Mouse (Mus musculus): ENCODE data around the gene Olfr370. TPM values are rescaled to one million over a fixed set of nuclear protein-coding genes. Genes with fewer than 3 reads are reported as not detected.
"Not testable (repeated sequence)": the region's sequence is repeated elsewhere in the genome, so short reads cannot be mapped to it uniquely, and the experiment has no call there.

Olfr370 gene
- polyA plus RNA-seq, 1 experiment from 2014 or later = not detected

DNA sequence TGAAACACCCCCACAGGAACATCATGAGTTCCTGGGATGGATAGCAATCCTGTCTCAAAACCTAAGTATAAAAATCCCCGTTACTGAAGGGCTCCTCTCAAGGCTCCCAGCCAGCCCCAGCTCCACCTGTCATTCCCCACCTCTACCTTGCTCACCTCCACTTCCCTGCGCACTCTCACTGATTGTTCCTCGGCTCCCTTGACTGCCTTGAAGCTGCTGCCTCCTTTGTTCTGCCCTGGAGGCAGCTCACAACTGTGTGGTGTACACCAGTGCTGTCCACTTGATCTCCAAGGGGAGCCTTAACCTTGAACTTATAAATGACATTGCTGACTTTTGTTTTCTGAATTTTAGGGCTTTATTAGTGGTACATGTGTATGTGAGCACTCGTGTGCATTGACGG is 32.5 kb downstream of the Olfr370 start:
- H3K4me1 ChIP-seq (replicated peaks) = peaks cover 23% of the 10 kb centered on the region
- H3K27me3 ChIP-seq = no peaks in the 10 kb centered on the region
- H3K4me2 ChIP-seq = peak overlapping the region; percentile 80
- H3K36me3 ChIP-seq = peaks cover 26% of the 10 kb centered on the region
- ATAC-seq (replicated peaks; ENCODE audit: insufficient number of reproducible peaks, insufficient read depth, low FRiP score, low read depth) = no peak
- 73% methylated on average over 5 of the region's 5 CpGs for WGBS
- peak overlapping the region; percentile 82 for H3K9ac ChIP-seq
- no peaks in the 10 kb centered on the region for H3K9me3 ChIP-seq (replicated peaks)
- H3K27ac ChIP-seq = no peak overlapping the region
- peak overlapping the region; percentile 82 for H3K4me3 ChIP-seq

DNA sequence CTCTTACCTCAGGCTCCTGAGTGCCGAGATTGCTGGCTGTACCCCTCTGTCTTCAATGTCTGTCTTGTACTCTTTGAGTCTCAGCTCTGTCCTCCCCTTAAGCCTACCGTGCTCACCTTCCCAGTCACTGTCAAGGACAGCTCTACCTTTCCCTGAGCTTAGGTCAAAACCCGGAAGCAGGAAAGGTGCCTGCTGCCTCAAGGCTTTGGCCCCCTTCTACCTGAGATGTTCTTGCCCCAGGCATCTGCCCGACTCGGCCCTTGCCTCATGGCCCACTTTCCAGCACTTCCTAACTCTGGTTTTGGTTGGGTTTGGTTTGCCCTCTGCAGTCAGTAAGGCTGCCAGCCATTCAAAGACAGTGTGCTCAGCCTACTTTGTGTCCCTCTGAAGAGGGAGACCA is 33.2 kb downstream of the Olfr370 start:
- H3K4me1 ChIP-seq (replicated peaks) = peaks cover 30% of the 10 kb centered on the region
- no peak overlapping the region for H3K27ac ChIP-seq
- no peak overlapping the region for H3K9ac ChIP-seq
- 78% methylated on average over 5 of the region's 5 CpGs for WGBS
- ATAC-seq (replicated peaks; ENCODE audit: insufficient number of reproducible peaks, insufficient read depth, low FRiP score, low read depth) = no peak
- no peaks in the 10 kb centered on the region for H3K9me3 ChIP-seq (replicated peaks)
- no peaks in the 10 kb centered on the region for H3K27me3 ChIP-seq
- peaks cover 26% of the 10 kb centered on the region for H3K36me3 ChIP-seq
- H3K4me3 ChIP-seq = no peak overlapping the region
- no peak overlapping the region for H3K4me2 ChIP-seq

DNA sequence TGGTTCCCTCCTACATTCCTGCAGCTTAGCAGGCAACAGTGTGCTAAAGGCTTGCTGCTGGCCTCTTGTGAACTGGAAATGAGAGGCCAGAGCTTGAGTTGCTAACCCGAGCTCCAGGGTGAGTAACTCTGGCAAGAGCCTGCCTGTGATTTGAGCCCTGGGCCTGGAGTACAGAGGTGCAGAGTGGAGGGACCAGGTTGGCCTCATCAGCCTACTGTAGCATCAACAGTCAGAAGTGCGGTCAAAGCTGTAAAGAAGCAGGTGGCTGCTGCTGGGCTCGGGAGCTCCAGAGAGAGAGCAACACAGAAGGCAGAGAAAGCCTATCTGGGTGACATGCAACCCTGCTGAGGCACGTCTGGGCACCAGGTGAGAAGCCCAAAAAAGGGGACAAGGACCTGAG is 33.6 kb downstream of the Olfr370 start:
- no peaks in the 10 kb centered on the region for H3K9me3 ChIP-seq (replicated peaks)
- H3K4me2 ChIP-seq = no peak overlapping the region
- H3K4me1 ChIP-seq (replicated peaks) = peaks cover 34% of the 10 kb centered on the region
- ATAC-seq (replicated peaks; ENCODE audit: insufficient number of reproducible peaks, insufficient read depth, low FRiP score, low read depth) = no peak
- 73% methylated on average over 4 of the region's 4 CpGs for WGBS
- no peak overlapping the region for H3K27ac ChIP-seq
- H3K36me3 ChIP-seq = peaks cover 26% of the 10 kb centered on the region
- H3K27me3 ChIP-seq = no peaks in the 10 kb centered on the region
- no peak overlapping the region for H3K9ac ChIP-seq
- no peak overlapping the region for H3K4me3 ChIP-seq

DNA sequence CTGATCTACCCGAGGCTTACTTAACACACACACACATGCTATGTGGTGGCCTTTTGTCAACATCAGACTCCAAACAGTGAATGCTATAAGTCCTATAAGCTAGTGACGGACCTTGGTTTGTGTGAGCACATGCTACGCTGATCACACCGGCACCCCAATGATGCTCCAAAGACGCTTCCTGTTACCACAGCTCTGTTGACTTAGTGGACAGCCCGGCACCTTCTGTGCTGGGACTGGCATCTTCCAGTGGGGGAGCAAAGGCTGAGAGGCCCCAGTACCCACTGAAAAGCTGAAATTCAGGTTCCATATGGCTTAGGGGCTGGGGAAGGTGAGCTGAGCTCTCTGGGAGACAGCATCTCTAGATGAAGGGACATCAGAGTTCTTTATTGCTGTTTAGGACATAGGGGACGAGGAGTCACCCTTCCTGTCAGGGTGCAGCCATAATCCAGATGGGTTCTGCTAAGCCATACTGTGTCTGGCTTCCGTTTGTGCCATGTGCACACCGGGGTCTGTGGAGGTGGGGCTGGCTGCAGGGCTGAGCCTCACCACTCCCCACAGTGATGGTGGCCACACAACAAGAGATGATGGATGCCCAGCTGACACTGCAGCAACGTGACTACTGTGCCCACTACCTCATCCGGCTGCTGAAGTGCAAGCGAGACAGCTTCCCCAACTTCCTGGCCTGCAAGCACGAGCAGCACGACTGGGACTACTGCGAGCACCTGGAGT is 34.9 kb downstream of the Olfr370 start:
- Histone ChIP-seq H3K9ac (no peak overlapping the region), H3K27ac (no peak overlapping the region), H3K27me3 (no peaks in the 10 kb centered on the region), H3K4me2 (no peak overlapping the region), H3K4me1 (replicated peaks) (peaks cover 46% of the 10 kb centered on the region), H3K36me3 (peaks cover 26% of the 10 kb centered on the region), H3K9me3 (replicated peaks) (no peaks in the 10 kb centered on the region), H3K4me3 (no peak overlapping the region)
- ATAC-seq (replicated peaks; ENCODE audit: insufficient number of reproducible peaks, insufficient read depth, low FRiP score, low read depth) = no peak
- WGBS = 83% methylated on average over 15 of the region's 15 CpGs

DNA sequence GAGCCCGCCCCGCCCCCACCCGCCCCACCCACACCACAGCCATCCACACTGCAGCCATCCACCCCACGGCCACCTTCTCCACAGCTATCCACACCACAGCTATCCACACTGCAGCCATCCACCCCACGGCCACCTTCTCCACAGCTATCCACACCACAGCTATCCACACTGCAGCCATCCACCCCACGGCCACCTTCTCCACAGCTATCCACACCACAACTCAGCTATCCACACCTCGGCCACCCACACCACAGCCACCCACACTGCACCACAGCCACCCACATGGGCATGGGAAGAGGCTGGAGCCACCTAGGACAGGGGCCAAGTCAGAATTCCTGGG is 35.4 kb downstream of the Olfr370 start:
- not testable (repeated sequence) for H3K27ac ChIP-seq; H3K9me3 ChIP-seq (replicated peaks); H3K4me2 ChIP-seq; H3K9ac ChIP-seq; H3K4me3 ChIP-seq; ATAC-seq (replicated peaks; ENCODE audit: insufficient number of reproducible peaks, insufficient read depth, low FRiP score, low read depth); H3K27me3 ChIP-seq
- peaks cover 26% of the 10 kb centered on the region for H3K36me3 ChIP-seq
- peaks cover 52% of the 10 kb centered on the region for H3K4me1 ChIP-seq (replicated peaks)
- 89% methylated on average over 7 of the region's 7 CpGs for WGBS

DNA sequence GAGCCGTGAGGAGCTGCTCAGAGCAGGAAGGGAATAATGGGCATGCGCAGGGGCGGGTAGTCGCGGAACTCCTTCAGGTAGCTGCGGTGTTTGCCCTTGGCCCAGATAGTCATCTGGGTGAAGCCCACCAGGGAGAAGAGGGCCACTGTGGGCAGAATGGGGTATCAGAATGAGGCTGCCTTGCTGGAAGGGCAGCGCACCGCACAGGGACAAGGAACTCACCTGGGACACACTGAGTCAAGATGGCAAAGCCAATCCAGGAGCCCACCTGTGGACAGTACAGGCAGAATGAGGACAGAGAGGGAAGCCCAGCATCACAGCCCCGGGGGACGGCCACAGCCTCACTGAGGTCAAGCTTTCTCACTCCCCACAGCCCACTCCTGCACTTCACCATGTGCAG is 36.2 kb downstream of the Olfr370 start:
- H3K36me3 ChIP-seq = peaks cover 26% of the 10 kb centered on the region
- no peak overlapping the region for H3K27ac ChIP-seq
- no peak overlapping the region for H3K9ac ChIP-seq
- ATAC-seq (replicated peaks; ENCODE audit: insufficient number of reproducible peaks, insufficient read depth, low FRiP score, low read depth) = no peak
- no peaks in the 10 kb centered on the region for H3K9me3 ChIP-seq (replicated peaks)
- WGBS = 91% methylated on average over 10 of the region's 10 CpGs
- H3K4me2 ChIP-seq = no peak overlapping the region
- no peak overlapping the region for H3K4me3 ChIP-seq
- H3K4me1 ChIP-seq (replicated peaks) = peaks cover 58% of the 10 kb centered on the region
- H3K27me3 ChIP-seq = no peaks in the 10 kb centered on the region

DNA sequence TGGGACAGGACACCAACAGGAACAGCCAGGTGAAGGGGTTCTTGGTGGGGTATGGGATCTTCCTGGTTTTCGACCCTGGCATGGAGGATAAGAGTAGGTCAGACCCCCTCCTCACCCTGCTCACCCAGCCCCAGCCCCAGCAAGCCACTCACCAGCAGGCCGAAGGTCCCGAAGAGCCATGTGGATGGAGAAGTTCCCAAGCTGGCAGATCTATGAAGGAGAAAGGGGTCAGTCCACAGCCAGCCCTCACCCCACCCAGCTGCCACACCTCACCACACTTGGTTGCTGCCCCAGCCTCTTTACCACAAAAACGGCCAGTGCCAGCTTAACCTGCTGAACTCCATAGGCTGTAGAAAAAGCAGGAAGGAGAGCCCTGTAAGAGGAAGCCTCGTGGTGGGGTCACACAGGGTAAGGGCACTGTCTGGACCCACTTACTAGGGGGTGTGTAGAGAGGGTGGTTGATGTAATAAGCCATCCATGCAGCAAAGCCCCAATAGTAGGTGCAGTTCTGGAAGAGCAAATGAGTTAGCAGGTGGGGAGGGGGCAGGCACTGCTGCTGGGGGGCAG is 36.7 kb downstream of the Olfr370 start:
- Histone ChIP-seq H3K36me3 (peaks cover 26% of the 10 kb centered on the region), H3K4me1 (replicated peaks) (peaks cover 62% of the 10 kb centered on the region), H3K27ac (no peak overlapping the region), H3K4me3 (no peak overlapping the region), H3K9me3 (replicated peaks) (no peaks in the 10 kb centered on the region), H3K9ac (no peak overlapping the region), H3K27me3 (no peaks in the 10 kb centered on the region), H3K4me2 (no peak overlapping the region)
- 79% methylated on average over 5 of the region's 5 CpGs for WGBS
- no peak for ATAC-seq (replicated peaks; ENCODE audit: insufficient number of reproducible peaks, insufficient read depth, low FRiP score, low read depth)

DNA sequence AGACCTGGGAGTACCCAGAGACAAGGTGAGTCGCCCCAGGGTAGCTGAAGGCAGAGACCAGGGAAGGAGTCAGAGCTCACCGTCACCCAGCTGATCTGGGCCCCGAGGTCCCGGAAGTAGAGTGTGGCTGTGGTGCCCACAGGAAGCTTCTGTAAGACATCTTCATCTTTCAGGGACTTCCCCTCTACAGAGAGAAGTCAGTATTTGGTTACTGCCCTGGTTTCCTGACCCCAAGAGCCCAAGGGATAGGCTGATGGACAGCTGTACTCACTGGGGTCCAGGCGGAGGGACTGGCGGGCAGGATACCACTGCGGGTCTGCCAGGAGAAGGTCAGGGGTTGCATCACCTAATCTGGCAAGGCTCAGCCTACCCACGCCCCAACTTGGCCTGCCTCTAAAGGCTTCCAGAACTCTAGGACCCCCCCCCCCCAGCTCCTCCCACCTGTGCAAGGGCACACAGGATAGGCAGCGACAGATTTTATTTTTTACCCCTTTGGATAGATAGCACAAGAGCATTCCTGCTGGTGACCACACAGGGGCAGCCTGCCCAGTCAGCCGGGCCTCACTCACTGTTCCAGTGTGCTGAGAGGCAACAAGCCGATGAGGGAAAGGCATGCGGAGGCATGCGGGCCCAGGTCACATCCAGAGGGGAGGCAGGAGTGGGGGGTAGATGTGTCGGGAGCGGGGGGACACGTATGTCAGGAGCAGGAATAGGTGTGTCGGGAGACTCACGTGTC is 37.7 kb downstream of the Olfr370 start:
- WGBS = 59% methylated on average over 18 of the region's 18 CpGs
- Histone ChIP-seq H3K9ac (peak overlapping the region; percentile 14; the same call in 1 of the 2 replicates), H3K36me3 (peaks cover 26% of the 10 kb centered on the region)

DNA sequence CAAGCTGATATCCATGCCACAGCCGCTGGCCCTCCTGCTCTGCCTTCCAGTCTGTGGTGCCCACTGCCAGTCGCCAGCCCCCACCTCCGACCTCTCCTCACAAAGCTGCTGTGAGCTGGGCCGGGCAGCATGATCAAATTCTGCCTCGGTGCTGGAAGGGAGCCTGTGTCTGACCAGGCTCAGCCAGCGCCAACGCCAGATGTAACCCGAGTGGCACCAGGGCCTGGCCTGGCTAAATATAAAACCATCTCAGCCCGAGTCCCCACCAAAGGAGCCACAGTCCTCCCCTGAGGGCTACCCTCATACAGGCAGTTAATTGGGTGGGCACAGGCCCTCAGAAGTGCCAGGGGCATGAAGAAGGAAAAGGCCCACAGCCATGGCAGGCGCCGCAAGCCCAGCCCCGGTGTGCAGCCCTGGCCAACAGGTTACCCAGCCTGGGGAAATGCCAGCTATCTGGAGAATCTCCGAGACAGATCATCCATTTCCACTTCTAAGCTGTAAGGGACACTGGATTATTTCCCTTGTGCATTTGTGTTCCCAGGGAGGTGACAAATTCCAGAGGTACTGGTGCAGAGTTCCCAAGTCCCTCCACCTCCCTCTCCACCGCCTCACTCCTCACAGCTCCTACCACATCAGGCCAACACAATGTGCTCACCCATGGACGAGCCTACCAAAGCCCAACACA is 39.2 kb downstream of the Olfr370 start:
- peaks cover 67% of the 10 kb centered on the region for H3K4me1 ChIP-seq (replicated peaks)
- no peak overlapping the region for H3K4me2 ChIP-seq
- peak overlapping the region; percentile 14 for H3K9ac ChIP-seq
- peaks cover 23% of the 10 kb centered on the region for H3K36me3 ChIP-seq
- no peak for ATAC-seq (replicated peaks; ENCODE audit: insufficient number of reproducible peaks, insufficient read depth, low FRiP score, low read depth)
- H3K27ac ChIP-seq = peak overlapping the region; percentile 97
- WGBS = 60% methylated on average over 15 of the region's 15 CpGs
- H3K27me3 ChIP-seq = no peaks in the 10 kb centered on the region
- no peak overlapping the region for H3K4me3 ChIP-seq
- no peaks in the 10 kb centered on the region for H3K9me3 ChIP-seq (replicated peaks)

More for the DNA sequence above, 37.7 kb downstream of the Olfr370 start:
- no peak for ATAC-seq (replicated peaks; ENCODE audit: insufficient number of reproducible peaks, insufficient read depth, low FRiP score, low read depth)
- Histone ChIP-seq H3K4me3 (no peak overlapping the region), H3K4me2 (no peak overlapping the region), H3K9me3 (replicated peaks) (no peaks in the 10 kb centered on the region), H3K4me1 (replicated peaks) (peaks cover 60% of the 10 kb centered on the region), H3K27ac (peak overlapping the region; percentile 97), H3K27me3 (no peaks in the 10 kb centered on the region)

DNA sequence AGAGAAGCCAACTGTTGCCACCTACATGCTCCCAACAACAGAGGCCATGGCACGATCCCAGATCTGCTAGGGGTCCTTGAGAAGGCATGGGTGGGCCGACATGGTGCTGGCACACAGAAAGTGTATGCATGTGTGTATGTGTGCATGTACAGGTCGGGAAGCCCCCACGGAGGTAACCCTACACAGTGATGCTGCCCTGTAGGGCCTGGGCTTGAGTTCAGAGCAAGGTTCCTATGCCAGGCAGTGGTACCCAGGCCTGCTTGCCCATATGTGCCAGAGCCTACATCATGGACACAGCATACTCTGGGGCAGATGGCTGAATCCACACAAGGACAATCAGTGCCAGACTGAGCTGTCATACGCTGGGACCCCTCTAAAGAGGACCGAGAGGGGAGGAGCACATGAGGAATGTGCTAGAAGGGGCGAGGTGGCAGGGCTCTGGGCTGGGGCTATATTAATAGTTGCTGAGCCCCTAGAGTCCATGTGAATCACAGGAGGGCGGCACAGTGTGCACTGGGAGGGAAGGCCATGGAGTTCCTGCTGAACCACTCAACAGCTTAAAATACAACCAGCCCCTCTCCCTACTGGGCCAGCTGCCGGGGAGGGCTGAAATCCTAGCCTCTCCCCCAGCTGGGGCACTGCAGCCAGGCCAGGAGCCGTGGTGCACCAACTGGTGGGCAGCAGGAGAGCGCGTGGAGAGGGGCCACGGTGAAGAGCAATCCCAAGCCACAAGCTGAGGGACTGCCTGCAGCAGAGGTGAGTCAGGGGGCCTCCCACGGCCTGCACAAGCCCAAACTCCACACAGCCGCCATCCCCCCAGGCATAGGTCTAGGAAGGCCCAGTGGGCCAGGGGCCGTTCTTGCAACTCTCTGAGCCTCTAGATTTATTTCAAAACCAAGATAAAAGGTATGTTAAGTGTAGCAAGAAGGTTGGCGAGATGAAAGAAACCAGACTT is 40.3 kb downstream of the Olfr370 start:
- Histone ChIP-seq H3K36me3 (peaks cover 17% of the 10 kb centered on the region), H3K4me1 (replicated peaks) (peaks cover 76% of the 10 kb centered on the region), H3K27ac (peak overlapping the region; percentile 97), H3K4me2 (peak overlapping the region; percentile 48), H3K4me3 (peak overlapping the region; percentile 22), H3K9me3 (replicated peaks) (no peaks in the 10 kb centered on the region), H3K9ac (peak overlapping the region; percentile 35), H3K27me3 (no peaks in the 10 kb centered on the region)
- peak; percentile 30 for ATAC-seq (replicated peaks; ENCODE audit: insufficient number of reproducible peaks, insufficient read depth, low FRiP score, low read depth)
- 51% methylated on average over 17 of the region's 17 CpGs for WGBS

All from heart, embryonic 15.5 days (tissue).